8 mouse cellular contexts compared by ENCODE assay signal in the genomic region with DNA sequence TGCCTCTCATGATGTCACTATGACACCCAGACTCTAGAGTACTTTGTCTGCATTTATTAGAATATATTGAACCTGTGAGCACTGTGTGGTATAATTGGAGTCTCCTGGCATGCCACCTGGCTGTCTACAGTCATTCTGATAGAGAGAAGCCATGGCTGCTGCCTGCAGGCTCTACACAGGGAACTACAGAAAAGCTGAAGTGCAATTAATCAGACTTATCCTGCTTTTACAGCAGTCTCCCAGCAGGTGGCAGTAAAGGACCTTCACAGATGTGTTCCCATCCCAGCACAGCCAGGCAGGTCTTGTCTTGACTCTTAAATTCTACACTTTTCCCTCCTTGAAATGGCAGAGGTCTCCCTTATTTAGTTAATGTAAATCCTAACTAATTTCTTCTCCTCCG.
DNase-seq lines count a peak whose midpoint lies in the region; ATAC-seq lines count a peak whose summit lies in the region.

No protein-coding gene starts in this region.

- no peaks in the 10 kb centered on the region for H3K9me3 ChIP-seq in limb, embryonic 12.5 days
- no peaks in the 10 kb centered on the region for H3K9me3 ChIP-seq in stomach, embryonic 15.5 days

- H3K36me3 ChIP-seq in limb, embryonic 12.5 days: peaks cover 89% of the 10 kb centered on the region
- peaks cover 60% of the 10 kb centered on the region for H3K36me3 ChIP-seq in stomach, embryonic 15.5 days

- H3K4me3 ChIP-seq in limb, embryonic 12.5 days (replicated peaks): no peak overlapping the region
- H3K4me3 ChIP-seq in stomach, embryonic 15.5 days (replicated peaks): no peak overlapping the region

- peak; percentile 94 for ATAC-seq in common myeloid progenitor, adult 5-6 weeks (replicated peaks; ENCODE audit: low read depth, poor library complexity, severe bottlenecking)
- peak; percentile 33; the same call in 1 of the 2 replicates for ATAC-seq in limb, embryonic 12.5 days (ENCODE audit: insufficient number of reproducible peaks, insufficient read depth, low FRiP score, low TSS enrichment, low read depth)
- peak; percentile 38 for ATAC-seq in stomach, embryonic 15.5 days (ENCODE audit: insufficient read depth, low FRiP score, low read depth)

- 38% methylated on average over 1 of the region's 1 CpGs for WGBS in limb, embryonic 12.5 days
- 38% methylated on average over 1 of the region's 1 CpGs for WGBS in stomach, embryonic 15.5 days

- no peak overlapping the region for H3K4me2 ChIP-seq in limb, embryonic 12.5 days
- no peak overlapping the region for H3K4me2 ChIP-seq in stomach, embryonic 15.5 days

- no peaks in the 10 kb centered on the region for H3K27me3 ChIP-seq in limb, embryonic 12.5 days
- H3K27me3 ChIP-seq in stomach, embryonic 15.5 days (replicated peaks): no peaks in the 10 kb centered on the region

- no peak overlapping the region for H3K9ac ChIP-seq in limb, embryonic 12.5 days (replicated peaks)
- H3K9ac ChIP-seq in stomach, embryonic 15.5 days: no peak overlapping the region

- no peaks in the 10 kb centered on the region for H3K4me1 ChIP-seq in limb, embryonic 12.5 days (replicated peaks)
- H3K4me1 ChIP-seq in stomach, embryonic 15.5 days: no peaks in the 10 kb centered on the region

- DNase-seq in urinary bladder, postnatal 14 days (ENCODE audit: low spot score): peak; percentile 82
- no peak for DNase-seq in urinary bladder, postnatal 10 days (ENCODE audit: low spot score)
- DNase-seq in gastrocnemius, postnatal 25 days: peak; percentile 39
- peak; percentile 82 for DNase-seq in kidney, adult 9 months
- peak; percentile 59 to 71 for DNase-seq in natural killer cell, adult 2 months (ENCODE audit: low spot score in 2 of 2)

- no peak overlapping the region for H3K27ac ChIP-seq in limb, embryonic 12.5 days
- H3K27ac ChIP-seq in stomach, embryonic 15.5 days: no peak overlapping the region

Comparison
In these comparisons a context has a peak if more than half of its experiments do, and no peak if none do; other contexts are left out.
1. ATAC-seq: peak in every context shown above with its lines; median percentile 94 in common myeloid progenitor, adult 5-6 weeks; 38 in stomach, embryonic 15.5 days; 33 in limb, embryonic 12.5 days.